Mouse (Mus musculus) thymus, postnatal 0 days (tissue): Measurements from ENCODE around the gene Cadm1. TPM values are rescaled to one million over a fixed set of nuclear protein-coding genes. Genes with fewer than 3 reads are reported as not detected.

Source experiments
- DNase-seq: peaks from one replicate; pipeline ENCODE4 v3.0.0-alpha.2; 2015; ENCODE audit warnings: low spot score
- polyA plus RNA-seq: library from polyadenylated mRNA; unstranded; fragments of >200 nt; fragmentation: Nextera tagmentation; extraction: Ambion mirVana; gene quantifications from 2 replicates; pipeline ENCODE4 v1.2.1, GENCODE M21; 2015

The Cadm1 gene
- polyA plus RNA-seq, 1 experiment from 2014 or later, result 7.8 TPM

DNA sequence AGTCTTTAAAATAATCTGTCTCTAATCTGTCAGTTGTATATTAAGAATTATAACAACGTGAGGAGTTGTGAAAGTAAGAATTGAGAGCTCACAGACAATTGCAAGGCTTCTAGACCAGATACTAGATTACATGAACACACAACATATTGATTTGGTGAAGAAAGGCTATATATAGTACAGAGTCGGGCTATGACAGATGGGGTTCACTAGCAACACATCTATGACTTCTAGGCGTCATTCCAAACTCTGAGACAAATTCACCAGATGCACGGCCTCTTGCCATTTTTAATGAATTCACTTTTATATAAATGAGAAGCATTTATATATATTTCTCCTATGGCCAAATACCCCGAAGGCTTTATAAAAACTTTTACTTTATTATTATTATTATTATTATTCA is 75.7 kb downstream of the Cadm1 start:
- no peak for DNase-seq

- no peak for DNase-seq
These were observed 78.5 kb downstream of the Cadm1 start for GRCm38 (mm10) chr9:47608441-47608840.

DNA sequence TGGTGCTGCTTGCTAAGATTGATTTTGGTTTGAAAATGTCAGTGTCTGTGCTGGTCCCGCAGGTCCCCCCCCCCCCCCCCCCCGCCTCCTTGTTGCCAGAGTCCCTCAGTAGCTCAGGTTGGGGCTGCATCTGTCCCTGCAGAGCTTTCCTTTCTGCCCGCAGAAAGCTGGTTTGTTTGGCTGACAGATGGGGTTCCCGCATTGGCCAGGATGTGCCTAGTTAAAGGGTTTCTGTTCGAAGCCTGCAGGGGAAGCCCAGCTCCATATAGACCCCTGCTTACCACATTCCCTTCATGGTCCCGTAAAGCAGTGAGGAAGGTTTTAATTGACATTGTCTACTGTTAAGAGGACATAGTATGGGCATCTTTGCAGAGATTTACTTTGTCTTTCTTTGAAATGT is 78.9 kb downstream of the Cadm1 start:
- no peak for DNase-seq

DNA sequence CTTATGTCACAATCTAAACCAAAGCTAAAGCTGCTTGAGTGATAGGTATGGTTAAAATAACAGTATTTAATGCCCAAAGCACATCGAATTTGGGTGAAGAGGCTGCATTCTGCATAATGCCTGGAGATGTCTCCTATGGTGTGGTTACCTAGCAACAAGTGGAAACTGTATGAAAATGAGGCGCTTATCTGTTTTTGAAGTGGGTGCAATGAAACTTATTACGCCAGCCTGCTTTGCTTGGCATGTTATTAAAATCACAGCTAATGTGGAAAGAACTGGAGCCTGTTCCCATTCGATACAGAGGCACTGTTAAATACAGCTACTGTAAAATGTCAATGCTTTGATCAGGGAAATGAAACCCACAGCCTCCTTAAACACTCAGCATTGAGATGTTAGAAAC is 79.5 kb downstream of the Cadm1 start:
- no peak for DNase-seq

- DNase-seq, result no peak
These were observed 80.3 kb downstream of the Cadm1 start for GRCm38 (mm10) chr9:47610316-47610715.

GRCm38 (mm10) chr9:47612894-47613412 is 83.0 kb downstream of the Cadm1 start:
- DNase-seq, result no peak

GRCm38 (mm10) chr9:47615049-47615448 is 85.1 kb downstream of the Cadm1 start:
- no peak for DNase-seq

- DNase-seq, result no peak
These were observed 86.4 kb downstream of the Cadm1 start for GRCm38 (mm10) chr9:47616391-47616790.

- no peak for DNase-seq
These were observed 89.6 kb downstream of the Cadm1 start for GRCm38 (mm10) chr9:47619501-47620029.

- DNase-seq, result no peak
These were observed 93.8 kb downstream of the Cadm1 start for GRCm38 (mm10) chr9:47623447-47624445.

GRCm38 (mm10) chr9:47624565-47625520 is 94.9 kb downstream of the Cadm1 start:
- no peak for DNase-seq

DNA sequence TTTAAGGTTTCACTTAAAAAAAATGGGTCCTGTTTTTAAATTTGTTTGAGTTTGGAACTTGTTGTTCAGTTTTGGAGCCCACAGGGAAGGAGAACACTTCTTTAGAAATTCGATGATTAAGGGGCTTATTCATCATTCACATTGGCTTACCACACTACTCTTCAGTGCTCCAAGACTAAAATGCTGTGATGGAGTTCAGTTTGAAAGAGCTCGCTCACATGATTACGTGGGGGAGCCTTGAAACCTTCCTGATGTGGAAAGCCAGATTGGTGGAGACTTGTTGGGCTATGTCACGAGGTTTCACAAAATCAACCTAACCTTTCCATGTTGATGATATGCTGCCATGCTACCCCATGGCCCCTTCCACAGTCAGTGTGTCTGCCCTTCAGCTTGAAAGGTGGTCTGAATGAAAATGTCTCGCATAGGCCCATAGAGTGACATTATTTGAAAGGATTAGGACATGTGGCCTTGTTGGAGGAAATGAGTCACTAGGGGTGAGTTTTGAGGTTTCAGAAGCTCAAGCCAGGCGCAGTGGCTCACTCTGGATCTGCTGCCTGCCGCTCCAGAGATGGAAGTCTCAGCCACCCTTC is 95.7 kb downstream of the Cadm1 start:
- DNase-seq, result no peak

- DNase-seq, result no peak
These were observed 98.0 kb downstream of the Cadm1 start for GRCm38 (mm10) chr9:47627966-47628365.

- DNase-seq, result no peak
These were observed 98.6 kb downstream of the Cadm1 start for GRCm38 (mm10) chr9:47628550-47628949.

- DNase-seq, result no peak
These were observed 104.7 kb downstream of the Cadm1 start for GRCm38 (mm10) chr9:47634695-47635094.

DNA sequence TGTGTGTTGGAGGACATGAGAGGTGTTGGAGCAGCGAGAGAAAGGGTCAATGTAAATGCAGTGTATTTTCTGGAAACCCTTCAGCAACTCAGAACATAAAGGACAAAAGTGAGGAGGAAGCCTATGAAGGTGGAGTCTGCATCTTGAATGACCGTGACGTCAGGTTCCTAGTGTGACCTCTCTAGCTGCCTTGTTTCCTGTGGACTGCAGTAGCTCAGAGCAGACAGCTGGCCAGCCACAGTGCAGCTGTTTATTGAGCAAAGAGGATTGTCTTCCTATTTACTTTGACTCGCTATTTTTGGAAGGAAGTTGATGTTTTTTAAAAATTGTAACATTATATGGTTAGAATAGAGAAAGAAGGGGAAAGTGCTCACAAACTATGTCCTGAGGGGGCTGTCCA is 112.7 kb downstream of the Cadm1 start:
- DNase-seq, result no peak

DNA sequence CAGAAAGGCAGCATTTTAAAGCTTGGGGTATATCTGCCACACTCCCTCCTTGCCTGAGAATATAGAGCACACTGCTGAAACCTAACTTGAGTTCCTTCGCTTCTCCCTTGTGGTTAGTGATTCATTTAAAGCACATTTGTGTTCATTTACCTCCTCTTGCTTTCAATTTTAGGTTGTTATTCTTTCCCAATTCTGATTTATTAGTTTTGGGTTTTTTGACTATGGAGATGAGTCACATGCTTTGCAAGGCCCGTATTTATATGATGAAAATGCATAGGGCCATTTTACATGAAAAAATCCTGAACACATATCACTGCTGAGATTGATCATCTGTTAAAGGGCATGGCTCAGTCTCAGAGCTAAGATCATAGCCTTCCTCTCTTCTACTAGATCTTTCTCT is 115.1 kb downstream of the Cadm1 start:
- no peak for DNase-seq

DNA sequence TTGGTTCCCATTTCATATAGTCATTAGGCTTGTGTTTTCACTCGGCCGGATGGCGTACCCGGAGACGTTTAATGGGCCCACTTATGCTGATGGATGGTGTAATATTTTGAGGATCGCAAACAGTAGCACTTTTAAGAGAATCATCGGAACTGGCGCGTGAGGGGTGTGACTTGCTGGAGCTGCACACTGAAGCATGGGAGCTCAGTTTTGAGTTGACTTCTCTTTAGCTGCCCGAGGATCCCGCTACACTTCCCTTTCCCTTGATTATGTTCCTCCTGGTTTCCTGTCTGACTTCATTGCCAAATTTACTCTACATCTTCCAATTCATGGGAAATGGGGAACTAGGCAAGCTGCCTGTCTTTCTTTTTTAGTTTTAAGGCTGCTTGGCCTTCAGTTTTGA is 121.5 kb downstream of the Cadm1 start:
- DNase-seq, result no peak

GRCm38 (mm10) chr9:47652203-47652602 is 122.2 kb downstream of the Cadm1 start:
- no peak for DNase-seq

DNA sequence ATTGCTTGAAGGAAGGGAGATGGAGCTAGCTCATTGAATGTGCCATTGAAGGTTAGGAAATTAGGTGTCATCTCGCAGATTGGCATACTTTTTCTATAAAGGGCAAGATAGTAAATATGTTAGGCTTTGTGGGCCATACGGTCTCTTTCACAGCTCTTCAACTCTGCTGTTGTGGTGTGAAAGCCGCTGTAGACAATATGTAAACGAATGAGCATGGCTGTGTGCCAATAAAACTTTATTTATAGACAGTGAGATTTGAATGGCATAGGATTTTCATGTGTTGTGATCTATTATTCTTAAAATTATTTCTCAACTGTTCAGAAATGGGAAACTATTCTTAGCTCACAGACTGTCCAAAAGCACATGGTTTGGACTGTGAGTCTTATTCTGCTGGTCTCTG is 123.0 kb downstream of the Cadm1 start:
- DNase-seq, result no peak
